Mouse (Mus musculus) midbrain, embryonic 13.5 days (tissue): ENCODE measurements around the gene Fbxl22. TPM values are rescaled to one million over a fixed set of nuclear protein-coding genes. Genes with fewer than 3 reads are reported as not detected.

Experiments used
- polyA plus RNA-seq: library from polyadenylated mRNA; unstranded; fragments of >200 nt; fragmentation: Nextera tagmentation; extraction: Ambion mirVana; gene quantifications from 2 replicates; pipeline ENCODE4 v1.2.1, GENCODE M21; 2015

Gene Fbxl22
- polyA plus RNA-seq, 1 experiment from 2014 or later, result 2.2 TPM

Other genes starting within 250 kb of the Fbxl22 start
- 49.6 and 52.8 TPM in 2 replicates for gene Herc1, start 164.1 kb downstream of the Fbxl22 start, polyA plus RNA-seq
- gene Usp3, start 78.5 kb upstream of the Fbxl22 start, polyA plus RNA-seq, result 109 and 118 TPM in 2 replicates
- 1.1 and 1.3 TPM in 2 replicates for gene Car12, start 199.1 kb upstream of the Fbxl22 start, polyA plus RNA-seq